Mouse (Mus musculus) layer of hippocampus, adult 8-10 months (tissue): ENCODE results near the gene Pprc1. TPM values are rescaled to one million over a fixed set of nuclear protein-coding genes. Genes with fewer than 3 reads are reported as not detected.

Experiments used
- DNase-seq, 2 experiments: peaks; one replicate each; pipeline ENCODE4 v3.0.0; 2022; ENCODE audit warnings: low spot score in 2 of 2
- total RNA-seq, 4 experiments: library from RNA; stranded (reverse); gene quantifications; 2 replicates each; pipeline ENCODE4 v1.2.4; 2022

Pprc1 gene
- total RNA-seq = 10 to 100 TPM; 26.4 to 34.8 (median 32.4) TPM

- no peak for DNase-seq
These were observed at the start of gene Pprc1 for GRCm38 (mm10) chr19:46044271-46044992. Pprc1 (plus strand) TSS chr19:46044886.

DNA sequence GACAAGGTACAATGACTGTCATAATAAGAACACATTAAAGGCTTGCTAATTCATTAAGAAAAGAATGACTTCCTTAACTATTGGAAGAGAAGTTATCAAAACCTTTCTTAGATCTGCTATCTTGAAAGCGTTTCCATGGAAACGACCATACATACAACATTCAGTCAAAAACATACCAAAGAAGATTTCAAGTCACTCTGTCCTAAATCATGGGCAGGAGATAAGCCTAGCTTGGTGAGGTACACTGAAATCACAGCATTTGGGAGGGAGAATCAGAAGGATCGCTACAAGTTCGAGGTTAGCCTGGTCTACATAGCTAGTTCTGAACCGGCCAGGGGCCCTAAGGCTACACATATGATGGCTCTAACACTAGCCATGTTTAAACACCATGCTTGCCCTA, 47.3 kb upstream of the Pprc1 start:
- no peak for DNase-seq

- DNase-seq = peak; percentile 90 to 91
These were observed 46.6 kb upstream of the Pprc1 start, which contains the start of gene Armh3 for GRCm38 (mm10) chr19:45997785-45998693. Armh3 (minus strand) TSS chr19:45998488.

- DNase-seq = no peak
These were observed 45.9 kb upstream of the Pprc1 start for GRCm38 (mm10) chr19:45998694-45999217.

DNA sequence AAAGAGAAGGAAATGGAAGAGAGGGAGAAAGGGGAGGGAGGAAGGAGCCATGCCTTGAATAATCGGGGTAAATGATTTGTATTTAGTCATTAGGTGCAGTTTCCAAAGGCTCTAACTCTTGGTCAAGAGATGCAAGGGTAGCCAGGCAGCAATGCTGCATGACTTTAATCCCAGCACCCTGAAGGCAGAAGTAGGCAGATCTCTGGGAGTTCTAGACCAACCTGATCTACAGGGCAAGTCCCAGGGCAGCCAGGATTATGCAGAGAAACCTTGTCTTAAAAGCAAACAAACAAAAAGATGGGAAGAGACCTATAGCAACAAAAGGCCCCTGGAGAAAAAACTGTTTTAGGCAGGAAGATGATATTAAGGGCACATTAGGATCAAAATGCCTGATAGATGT, 45.3 kb upstream of the Pprc1 start:
- DNase-seq = no peak

DNA sequence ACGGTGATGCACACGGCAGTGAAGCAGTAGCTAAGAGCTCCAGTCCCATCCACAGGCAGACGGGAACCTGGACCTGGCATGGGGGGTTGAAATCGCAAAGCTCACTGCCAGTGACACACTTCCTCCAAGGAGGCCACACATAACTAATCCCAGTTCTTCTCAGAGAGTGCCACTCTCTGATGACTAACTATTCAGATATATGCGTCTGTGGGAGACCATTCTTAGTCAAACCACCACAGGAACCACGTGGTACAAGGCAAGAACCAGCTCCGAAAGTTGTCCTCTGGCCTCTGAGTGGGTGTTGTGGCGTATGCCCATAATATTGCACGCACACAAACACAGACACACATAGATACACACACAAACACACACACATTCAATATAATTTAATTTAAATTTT, 42.4 kb upstream of the Pprc1 start:
- DNase-seq = no peak

- peak; percentile 40 to 51 for DNase-seq
These were observed 41.1 kb upstream of the Pprc1 start, which contains the start of gene Hps6 for GRCm38 (mm10) chr19:46003371-46004226. Hps6 (plus strand) TSS chr19:46003508.

- no peak for DNase-seq
These were observed 39.7 kb upstream of the Pprc1 start for GRCm38 (mm10) chr19:46004814-46005466.

- no peak for DNase-seq
These were observed 39.0 kb upstream of the Pprc1 start for GRCm38 (mm10) chr19:46005680-46006079.

DNA sequence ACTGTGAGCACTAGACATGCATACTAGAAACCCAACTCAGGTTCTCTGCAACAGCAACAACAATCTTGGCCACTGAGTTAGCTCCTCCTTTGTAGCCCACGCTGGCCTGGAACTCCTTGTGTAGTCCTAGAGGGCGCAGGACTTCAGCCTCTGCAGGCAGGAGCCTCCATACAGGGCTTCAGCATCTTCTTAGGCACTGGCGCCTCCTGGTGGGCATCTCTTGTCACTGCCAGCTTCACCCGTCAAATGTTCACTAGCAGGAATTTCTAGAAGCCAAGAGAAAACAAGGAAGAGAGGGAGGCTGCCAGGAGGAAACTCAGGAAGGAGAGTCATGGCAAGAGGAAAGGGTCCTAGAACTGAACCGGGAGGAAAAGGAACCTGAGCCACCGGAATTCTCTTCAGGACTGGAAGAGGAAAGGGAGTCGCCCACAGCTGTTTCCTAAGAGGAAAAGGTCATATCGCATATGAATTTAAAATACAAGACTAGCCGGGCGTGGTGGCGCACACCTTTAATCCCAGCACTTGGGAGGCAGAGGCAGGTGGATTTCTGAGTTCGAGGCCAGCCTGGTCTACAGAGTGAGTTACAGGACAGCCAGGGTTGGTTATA, 30.0 kb upstream of the Pprc1 start:
- peak; percentile 76 to 89 for DNase-seq

DNA sequence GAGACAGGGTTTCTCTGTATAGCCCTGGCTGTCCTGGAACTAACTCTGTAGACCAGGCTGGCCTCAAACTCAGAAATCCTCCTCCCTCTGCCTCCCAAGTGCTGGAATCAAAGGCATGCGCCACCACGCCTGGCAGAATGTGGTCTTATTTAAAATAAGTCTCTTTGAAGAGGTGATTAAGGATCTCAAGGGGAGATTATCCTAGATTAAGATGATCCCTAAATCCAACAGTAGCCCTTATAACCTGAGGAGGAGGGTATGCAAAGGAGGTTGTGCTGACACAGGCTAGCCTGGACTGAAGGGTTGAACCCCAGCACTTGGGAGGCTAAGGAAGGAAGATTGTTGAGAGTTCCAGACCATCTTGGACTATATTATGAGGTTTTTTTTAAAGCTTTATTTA, 28.7 kb upstream of the Pprc1 start:
- DNase-seq = no peak

DNA sequence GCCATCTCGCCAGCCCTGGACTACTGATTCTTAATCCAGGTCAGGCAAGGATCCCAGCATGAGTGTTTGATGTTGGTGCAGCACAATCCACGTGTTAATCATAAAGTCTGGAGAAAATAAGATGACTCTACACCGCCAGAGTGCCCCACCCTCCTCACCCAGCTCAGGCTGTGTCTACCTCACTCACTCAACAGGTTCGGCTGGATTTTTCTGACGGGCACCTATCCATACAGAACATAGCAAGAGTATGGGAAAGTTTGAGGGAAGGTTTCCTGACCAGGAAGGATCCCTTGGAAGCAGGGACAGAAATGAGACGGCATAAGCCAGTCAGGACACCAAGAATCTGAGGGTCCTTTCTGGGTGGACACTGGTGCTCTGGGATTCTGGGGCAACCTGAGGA, 19.7 kb upstream of the Pprc1 start:
- no peak for DNase-seq

- DNase-seq = no peak
These were observed 18.1 kb upstream of the Pprc1 start for GRCm38 (mm10) chr19:46026567-46026966.

- no peak for DNase-seq
These were observed 15.9 kb upstream of the Pprc1 start for GRCm38 (mm10) chr19:46028747-46029320.

DNA sequence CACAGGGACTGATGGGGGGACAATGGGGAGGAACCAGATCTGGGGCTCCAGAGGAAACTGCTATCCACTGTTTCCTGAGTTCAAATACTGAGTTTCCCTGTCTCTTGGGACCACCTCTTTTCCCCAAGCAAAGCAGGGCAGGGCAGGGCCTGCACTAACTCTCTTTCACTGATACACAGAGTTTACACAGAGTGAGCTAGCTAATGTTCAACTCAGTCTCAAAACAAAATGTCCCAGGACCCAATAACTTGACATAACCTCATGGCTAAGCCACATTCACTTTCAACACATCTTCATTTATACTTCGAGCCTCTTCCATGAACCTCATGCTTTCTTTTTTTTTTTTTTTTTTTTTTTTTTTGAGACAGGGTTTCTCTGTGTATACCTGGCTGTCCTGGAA, 15.0 kb upstream of the Pprc1 start:
- no peak for DNase-seq

DNA sequence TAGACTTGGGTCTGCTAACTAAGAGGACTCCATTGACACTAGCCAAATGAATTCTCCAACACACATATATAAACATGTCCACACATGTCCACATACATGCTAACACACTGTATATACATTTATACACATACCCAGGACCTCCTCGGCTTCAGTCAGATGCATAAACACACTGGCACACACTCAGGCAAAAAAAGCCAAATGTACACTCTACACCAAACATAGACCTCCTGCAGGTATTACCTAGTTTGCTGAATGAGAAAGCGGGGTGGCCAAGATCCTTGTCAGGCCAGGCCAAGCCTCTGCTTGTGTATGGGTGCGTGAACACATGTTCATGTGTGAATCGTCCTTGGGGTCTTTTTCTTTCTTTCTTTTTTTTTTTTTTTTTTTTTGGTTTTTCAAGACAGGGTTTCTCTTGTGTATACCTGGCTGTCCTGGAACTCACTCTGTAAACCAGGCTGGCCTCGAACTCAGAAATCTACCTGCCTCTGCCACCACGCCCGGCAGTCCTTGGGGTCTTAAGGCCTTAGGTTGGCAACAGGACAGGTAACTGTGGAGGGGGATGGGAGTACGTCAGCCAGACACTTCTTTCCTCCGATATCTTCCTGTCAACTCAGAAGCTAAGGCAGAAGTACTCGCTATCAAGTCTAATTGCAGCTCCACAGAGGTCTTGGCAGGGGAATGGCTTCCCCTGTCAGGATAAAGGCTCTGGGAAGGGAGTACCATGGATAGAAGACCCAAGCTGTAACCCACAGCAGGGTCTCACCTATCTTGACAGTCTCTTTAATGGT, 14.3 kb upstream of the Pprc1 start:
- DNase-seq = no peak

- DNase-seq = no peak
These were observed 12.8 kb upstream of the Pprc1 start for GRCm38 (mm10) chr19:46031689-46032432.
